Mouse (Mus musculus) cerebellum, adult (tissue): ENCODE measurements around the gene Dhrs7.

Source experiments
- ATAC-seq: cut with Nextera tagmentation; 2 replicates; pipeline ENCODE4 v1.9.2; 2017; ENCODE audit warnings: mild to moderate bottlenecking, moderate library complexity, mixed read lengths; ENCODE audit not compliant: insufficient number of reproducible peaks, low FRiP score, low TSS enrichment

Dhrs7 gene

GRCm38 (mm10) chr12:72664020-72664734 is 532 bp downstream of the Dhrs7 start:
- peak; percentile 42 for ATAC-seq

GRCm38 (mm10) chr12:72655775-72656174 is 8.9 kb downstream of the Dhrs7 start:
- no peak for ATAC-seq

GRCm38 (mm10) chr12:72654698-72655097 is 10.0 kb downstream of the Dhrs7 start:
- ATAC-seq, result 0 out of 2 replicates have a peak, but pooled peaks have one; percentile 70

- ATAC-seq, result no peak
These were observed 14.9 kb downstream of the Dhrs7 start, which contains the start of gene Gm4756 for GRCm38 (mm10) chr12:72649611-72650330. Gene Gm4756, minus strand, starts transcription at chr12:72649661.

- no peak for ATAC-seq
These were observed 15.8 kb downstream of the Dhrs7 start for GRCm38 (mm10) chr12:72648921-72649320.

GRCm38 (mm10) chr12:72638025-72638424 is 26.7 kb downstream of the Dhrs7 start:
- ATAC-seq, result no peak

- no peak for ATAC-seq
These were observed 36.0 kb downstream of the Dhrs7 start for GRCm38 (mm10) chr12:72628751-72629150.

- ATAC-seq, result no peak
These were observed 41.7 kb downstream of the Dhrs7 start for GRCm38 (mm10) chr12:72622853-72623496.

GRCm38 (mm10) chr12:72621441-72621840 is 43.3 kb downstream of the Dhrs7 start:
- no peak for ATAC-seq

- ATAC-seq, result no peak
These were observed 43.9 kb downstream of the Dhrs7 start for GRCm38 (mm10) chr12:72620856-72621255.

- no peak for ATAC-seq
These were observed 52.7 kb downstream of the Dhrs7 start for GRCm38 (mm10) chr12:72612053-72612452.
